Mouse (Mus musculus): ENCODE data around the gene Slc38a3. TPM values are rescaled to one million over a fixed set of nuclear protein-coding genes. Genes with fewer than 3 reads are reported as not detected.
A peak's percentile ranks its signal among the peaks of the same experiment; 100 is the strongest.

The Slc38a3 gene
- 10 to 100 TPM; 48.6 to 53.3 TPM for total RNA-seq (2021)
- long read RNA-seq, experiment 1, transcript Slc38a3-209 (16 exons, 2,463 nt): major isoform, 15 of 27 reads
- long read RNA-seq, experiment 1, partial matches to known transcripts: 4 of 27 reads
- long read RNA-seq, experiment 1, other reads (novel, unspliced or antisense): 7 of 27 reads
- long read RNA-seq, experiment 2, transcript Slc38a3-209 (16 exons, 2,463 nt): major isoform, 15 of 23 reads
- long read RNA-seq, experiment 2, partial matches to known transcripts: 4 of 23 reads
- long read RNA-seq, experiment 2, other reads (novel, unspliced or antisense): 3 of 23 reads

- intact Hi-C loops (cut with DNase I): no loop called here
- DNase-seq: no peak
Observed at GRCm38 (mm10) chr9:107669480-107669945, at the start of gene Slc38a3. Gene Slc38a3, minus strand, starts transcription at chr9:107669530.

- DNase-seq: no peak
- intact Hi-C loops (cut with DNase I): no loop called here
Observed at GRCm38 (mm10) chr9:107716951-107717350, 47.6 kb upstream of the Slc38a3 start.

GRCm38 (mm10) chr9:107715632-107716031 lies 46.3 kb upstream of the Slc38a3 start:
- no peak for DNase-seq
- intact Hi-C loops (cut with DNase I): no loop called here

GRCm38 (mm10) chr9:107714221-107714952 lies 45.1 kb upstream of the Slc38a3 start:
- peak; percentile 43 to 60 for DNase-seq
- intact Hi-C loops (cut with DNase I): no loop called here

- intact Hi-C loops (cut with DNase I): loop anchor here (1.0 kb wide), 1 partner anchor 28 kb away; no protein-coding TSS in a partner anchor
- DNase-seq: peak; percentile 80 to 87
Observed at GRCm38 (mm10) chr9:107709697-107710483, 40.6 kb upstream of the Slc38a3 start, which contains the start of gene Sema3f. Gene Sema3f, minus strand, starts transcription at chr9:107710475.

GRCm38 (mm10) chr9:107709096-107709696 lies 39.9 kb upstream of the Slc38a3 start:
- intact Hi-C loops (cut with DNase I): no loop called here
- DNase-seq: peak in 1 of 2 experiments; percentile 34

GRCm38 (mm10) chr9:107708439-107709095 lies 39.2 kb upstream of the Slc38a3 start:
- DNase-seq: no peak
- intact Hi-C loops (cut with DNase I): no loop called here

- no peak for DNase-seq
Observed at GRCm38 (mm10) chr9:107707701-107708438, 38.5 kb upstream of the Slc38a3 start.

GRCm38 (mm10) chr9:107706781-107707211 lies 37.5 kb upstream of the Slc38a3 start:
- intact Hi-C loops (cut with DNase I): no loop called here

More at GRCm38 (mm10) chr9:107707701-107708438, 38.5 kb upstream of the Slc38a3 start:
- intact Hi-C loops (cut with DNase I): no loop called here

GRCm38 (mm10) chr9:107703337-107704122 lies 34.2 kb upstream of the Slc38a3 start:
- DNase-seq: peak; percentile 58 to 61
- intact Hi-C loops (cut with DNase I): no loop called here

More at GRCm38 (mm10) chr9:107706781-107707211, 37.5 kb upstream of the Slc38a3 start:
- no peak for DNase-seq

GRCm38 (mm10) chr9:107702606-107703185 lies 33.4 kb upstream of the Slc38a3 start:
- intact Hi-C loops (cut with DNase I): no loop called here
- DNase-seq: no peak

GRCm38 (mm10) chr9:107701594-107701993 lies 32.3 kb upstream of the Slc38a3 start:
- intact Hi-C loops (cut with DNase I): no loop called here
- peak; percentile 78 to 86 for DNase-seq

GRCm38 (mm10) chr9:107700114-107700571 lies 30.8 kb upstream of the Slc38a3 start:
- intact Hi-C loops (cut with DNase I): no loop called here

GRCm38 (mm10) chr9:107699376-107699980 lies 30.1 kb upstream of the Slc38a3 start:
- no peak for DNase-seq
- intact Hi-C loops (cut with DNase I): no loop called here

More at GRCm38 (mm10) chr9:107700114-107700571, 30.8 kb upstream of the Slc38a3 start:
- DNase-seq: peak in 1 of 2 experiments; percentile 31

- intact Hi-C loops (cut with DNase I): no loop called here
- DNase-seq: no peak
Observed at GRCm38 (mm10) chr9:107698611-107699190, 29.4 kb upstream of the Slc38a3 start.

- no peak for DNase-seq
- intact Hi-C loops (cut with DNase I): no loop called here
Observed at GRCm38 (mm10) chr9:107697811-107698521, 28.6 kb upstream of the Slc38a3 start.
